Mouse (Mus musculus): Measurements from ENCODE around the gene Flvcr2.

- no peak for TF ChIP-seq CTCF (IDR thresholded peaks at IDR 0.05)
- no peak for TF ChIP-seq EP300 (IDR thresholded peaks at IDR 0.05)
These were observed 65.3 kb downstream of the Flvcr2 start for GRCm38 (mm10) chr12:85811676-85812075.

All from lung, postnatal 0 days (tissue).